Mouse (Mus musculus) heart, embryonic 10.5 days (tissue): ENCODE results near the gene Olfr714. TPM values are rescaled to one million over a fixed set of nuclear protein-coding genes. Genes with fewer than 3 reads are reported as not detected.
"Not testable (repeated sequence)": the region's sequence is repeated elsewhere in the genome, so short reads cannot be mapped to it uniquely, and the experiment has no call there.

ENCODE experiments used
- DNase-seq: peaks from one replicate; pipeline ENCODE4 v3.0.0-alpha.2; 2017; ENCODE audit warnings: low spot score
- H3K27ac ChIP-seq: fragments of 300-500 bp; sonication (generic); 2 replicates; pipeline ENCODE4 v1.5.1; 2016; ENCODE audit warnings: mild to moderate bottlenecking
- H3K27me3 ChIP-seq: fragments of 300-500 bp; sonication (generic); 2 replicates; pipeline ENCODE4 v1.6.1; 2016; ENCODE audit warnings: mild to moderate bottlenecking; ENCODE audit not compliant: poor library complexity, insufficient read depth, severe bottlenecking
- H3K36me3 ChIP-seq: fragments of 300-500 bp; sonication (generic); 2 replicates; pipeline ENCODE4 v1.6.1; 2016; ENCODE audit warnings: mild to moderate bottlenecking, moderate library complexity
- H3K4me1 ChIP-seq: fragments of 300-500 bp; sonication (generic); 2 replicates; pipeline ENCODE4 v1.6.1; 2016; ENCODE audit warnings: mild to moderate bottlenecking
- H3K4me3 ChIP-seq: fragments of 300-500 bp; sonication (generic); 2 replicates; pipeline ENCODE4 v1.5.1; 2016; ENCODE audit warnings: mild to moderate bottlenecking, moderate library complexity
- H3K9me3 ChIP-seq: fragments of 300-500 bp; sonication (generic); 2 replicates; pipeline ENCODE4 v1.6.1; 2016; ENCODE audit warnings: mild to moderate bottlenecking, moderate library complexity
- WGBS: fragments of 180-500 bp; shearing (Covaris S2); methylation state at CpG from one replicate; pipeline ENCODE4 v1.1.7; 2016; 5-methylcytosine and 5-hydroxymethylcytosine counted together
- polyA plus RNA-seq: library from polyadenylated mRNA; unstranded; fragments of >200 nt; fragmentation: Nextera tagmentation; extraction: Ambion mirVana; gene quantifications from 2 replicates; pipeline ENCODE4 v1.2.1, GENCODE M21; 2016

Olfr714 gene
- not detected in 2 replicates for polyA plus RNA-seq

GRCm38 (mm10) chr7:107070681-107071080 lies at the start of gene Olfr714:
Olfr714 (plus strand) TSS chr7:107070981.
- Histone ChIP-seq H3K4me1 (no peaks in the 10 kb centered on the region), H3K9me3 (no peaks in the 10 kb centered on the region; the same call in none of the 2 replicates), H3K27me3 (no peaks in the 10 kb centered on the region), H3K4me3 (no peak within 1 kb of the TSS), H3K27ac (no peak within 1 kb of the TSS), H3K36me3 (no peaks in the 10 kb centered on the region)
- 89% methylated on average over 2 of the region's 2 CpGs for WGBS
- DNase-seq: no peak

- Histone ChIP-seq H3K4me3 (no peak within 1 kb of the TSS), H3K27ac (no peak within 1 kb of the TSS), H3K4me1 (no peaks in the 10 kb centered on the region), H3K27me3 (no peaks in the 10 kb centered on the region), H3K36me3 (no peaks in the 10 kb centered on the region), H3K9me3 (no peaks in the 10 kb centered on the region)
- 86% methylated on average over 1 of the region's 1 CpGs for WGBS
- DNase-seq: no peak
These were observed 39.9 kb upstream of the Olfr714 start, which contains the start of gene Olfr713 for GRCm38 (mm10) chr7:107030874-107031273. Olfr713 (plus strand) TSS chr7:107031174.

GRCm38 (mm10) chr7:107039934-107040563 lies 30.7 kb upstream of the Olfr714 start:
- WGBS: 74% methylated on average over 2 of the region's 2 CpGs

GRCm38 (mm10) chr7:107043136-107043535 lies 27.6 kb upstream of the Olfr714 start:
- WGBS: 83% methylated on average over 3 of the region's 3 CpGs
- no peaks in the 10 kb centered on the region for H3K4me1 ChIP-seq
- H3K9me3 ChIP-seq: no peaks in the 10 kb centered on the region
- H3K27me3 ChIP-seq: no peaks in the 10 kb centered on the region
- no peak overlapping the region for H3K27ac ChIP-seq
- H3K36me3 ChIP-seq: no peaks in the 10 kb centered on the region
- DNase-seq: no peak
- no peak overlapping the region for H3K4me3 ChIP-seq

More at GRCm38 (mm10) chr7:107039934-107040563, 30.7 kb upstream of the Olfr714 start:
- no peaks in the 10 kb centered on the region for H3K27me3 ChIP-seq
- no peak overlapping the region for H3K4me3 ChIP-seq
- no peaks in the 10 kb centered on the region for H3K36me3 ChIP-seq
- H3K27ac ChIP-seq: no peak overlapping the region
- no peaks in the 10 kb centered on the region for H3K4me1 ChIP-seq
- H3K9me3 ChIP-seq: no peaks in the 10 kb centered on the region
- no peak for DNase-seq

GRCm38 (mm10) chr7:107044407-107044806 lies 26.4 kb upstream of the Olfr714 start:
- H3K36me3 ChIP-seq: no peaks in the 10 kb centered on the region
- no peak overlapping the region for H3K27ac ChIP-seq
- DNase-seq: no peak
- no peaks in the 10 kb centered on the region for H3K9me3 ChIP-seq
- no peaks in the 10 kb centered on the region for H3K4me1 ChIP-seq
- H3K4me3 ChIP-seq: no peak overlapping the region
- 79% methylated on average over 1 of the region's 1 CpGs for WGBS
- H3K27me3 ChIP-seq: no peaks in the 10 kb centered on the region

- H3K36me3 ChIP-seq: no peaks in the 10 kb centered on the region
- no peak overlapping the region for H3K27ac ChIP-seq
- DNase-seq: no peak
- H3K4me1 ChIP-seq: no peaks in the 10 kb centered on the region
- H3K9me3 ChIP-seq: no peaks in the 10 kb centered on the region
- H3K4me3 ChIP-seq: no peak overlapping the region
- H3K27me3 ChIP-seq: no peaks in the 10 kb centered on the region
- 5% methylated on average over 5 of the region's 5 CpGs for WGBS
These were observed 24.9 kb upstream of the Olfr714 start for GRCm38 (mm10) chr7:107045833-107046232.

- no peaks in the 10 kb centered on the region for H3K4me1 ChIP-seq
- H3K9me3 ChIP-seq: no peaks in the 10 kb centered on the region
- no peak for DNase-seq
- WGBS: 39% methylated on average over 3 of the region's 3 CpGs
- no peak overlapping the region for H3K27ac ChIP-seq
- no peak overlapping the region for H3K4me3 ChIP-seq
- H3K36me3 ChIP-seq: no peaks in the 10 kb centered on the region
- no peaks in the 10 kb centered on the region for H3K27me3 ChIP-seq
These were observed 23.2 kb upstream of the Olfr714 start for GRCm38 (mm10) chr7:107047578-107047977.

GRCm38 (mm10) chr7:107092920-107093319 lies 22.1 kb downstream of the Olfr714 start, which contains the start of gene Olfr17:
Olfr17 (plus strand) TSS chr7:107093220.
- Histone ChIP-seq H3K27me3 (no peaks in the 10 kb centered on the region), H3K36me3 (no peaks in the 10 kb centered on the region), H3K27ac (no peak within 1 kb of the TSS), H3K4me1 (no peaks in the 10 kb centered on the region), H3K4me3 (no peak within 1 kb of the TSS), H3K9me3 (no peaks in the 10 kb centered on the region)
- WGBS: 51% methylated on average over 1 of the region's 1 CpGs
- DNase-seq: no peak

- H3K27me3 ChIP-seq, H3K27ac ChIP-seq, DNase-seq, H3K36me3 ChIP-seq, H3K4me1 ChIP-seq, H3K4me3 ChIP-seq, H3K9me3 ChIP-seq: not testable (repeated sequence)
- 67% methylated on average over 2 of the region's 2 CpGs for WGBS
These were observed 39.5 kb downstream of the Olfr714 start, which contains the start of gene Olfr715b for GRCm38 (mm10) chr7:107110269-107110668. Olfr715b (minus strand) TSS chr7:107110369.

Other genes starting within 250 kb of the Olfr714 start
- gene Olfr702, start 237.1 kb upstream of the Olfr714 start, polyA plus RNA-seq: not detected in 2 replicates
- not detected in 2 replicates for gene Olfr703, start 227.6 kb upstream of the Olfr714 start, polyA plus RNA-seq
- gene Olfr704, start 207.8 kb upstream of the Olfr714 start, polyA plus RNA-seq: not detected in 2 replicates
- not detected in 2 replicates for gene Olfr705, start 194.1 kb upstream of the Olfr714 start, polyA plus RNA-seq
- gene Olfr706, start 182.8 kb upstream of the Olfr714 start, polyA plus RNA-seq: not detected in 2 replicates
- not detected in 2 replicates for gene Olfr707, start 169.7 kb upstream of the Olfr714 start, polyA plus RNA-seq
- not detected in 2 replicates for gene Olfr1532-ps1, start 163.0 kb upstream of the Olfr714 start, polyA plus RNA-seq
- not detected in 2 replicates for gene Olfr709-ps1, start 138.8 kb upstream of the Olfr714 start, polyA plus RNA-seq
- not detected in 2 replicates for gene Olfr710, start 122.7 kb upstream of the Olfr714 start, polyA plus RNA-seq
- gene Olfr6, start 107.0 kb upstream of the Olfr714 start, polyA plus RNA-seq: not detected in 2 replicates
- not detected in 2 replicates for gene Olfr711, start 95.5 kb upstream of the Olfr714 start, polyA plus RNA-seq
- not detected in 2 replicates for gene Olfr2, start 64.9 kb upstream of the Olfr714 start, polyA plus RNA-seq
- not detected in 2 replicates for gene Olfr713, start 39.8 kb upstream of the Olfr714 start, polyA plus RNA-seq
- not detected in 2 replicates for gene Olfr17, start 22.2 kb downstream of the Olfr714 start, polyA plus RNA-seq
- gene Olfr715b, start 39.4 kb downstream of the Olfr714 start, polyA plus RNA-seq: not detected in 2 replicates
- not detected in 2 replicates for gene Olfr715, start 60.1 kb downstream of the Olfr714 start, polyA plus RNA-seq
- gene Olfr716, start 67.3 kb downstream of the Olfr714 start, polyA plus RNA-seq: not detected in 2 replicates
- not detected in 2 replicates for gene Nlrp14, start 96.0 kb downstream of the Olfr714 start, polyA plus RNA-seq
- not detected in 2 replicates for gene Rbmxl2, start 138.5 kb downstream of the Olfr714 start, polyA plus RNA-seq